Mouse (Mus musculus) brain, adult 2 months (tissue): ENCODE results near the gene Dnajb12.

Experiments
- DNase-seq: peaks from one replicate; pipeline ENCODE4 v3.0.0; 2011; ENCODE audit warnings: low read depth, low spot score

Dnajb12 gene

GRCm38 (mm10) chr10:59919494-59920181, 40.3 kb downstream of the Dnajb12 start:
- no peak for DNase-seq

- no peak for DNase-seq
These were observed 41.1 kb downstream of the Dnajb12 start for GRCm38 (mm10) chr10:59920485-59920809.

GRCm38 (mm10) chr10:59920810-59921681, 41.7 kb downstream of the Dnajb12 start:
- peak; percentile 84 for DNase-seq

- no peak for DNase-seq
These were observed 44.1 kb downstream of the Dnajb12 start for GRCm38 (mm10) chr10:59923493-59923892.

- peak; percentile 44 for DNase-seq
These were observed 44.9 kb downstream of the Dnajb12 start for GRCm38 (mm10) chr10:59924305-59924704.

GRCm38 (mm10) chr10:59929205-59929604, 49.8 kb downstream of the Dnajb12 start:
- no peak for DNase-seq

- peak; percentile 93 for DNase-seq
These were observed 51.6 kb downstream of the Dnajb12 start for GRCm38 (mm10) chr10:59930996-59931395.

- DNase-seq, result no peak
These were observed 53.2 kb downstream of the Dnajb12 start for GRCm38 (mm10) chr10:59932521-59932920.

- DNase-seq, result no peak
These were observed 54.7 kb downstream of the Dnajb12 start for GRCm38 (mm10) chr10:59934039-59934438.

GRCm38 (mm10) chr10:59936058-59936856, 56.9 kb downstream of the Dnajb12 start:
- no peak for DNase-seq

- DNase-seq, result no peak
These were observed 59.3 kb downstream of the Dnajb12 start for GRCm38 (mm10) chr10:59938662-59939061.

- DNase-seq, result no peak
These were observed 59.7 kb downstream of the Dnajb12 start for GRCm38 (mm10) chr10:59939081-59939480.

GRCm38 (mm10) chr10:59942281-59942846, 63.0 kb downstream of the Dnajb12 start:
- DNase-seq, result peak; percentile 82

GRCm38 (mm10) chr10:59942847-59943420, 63.6 kb downstream of the Dnajb12 start:
- peak; percentile 86 for DNase-seq

- peak; percentile 87 for DNase-seq
These were observed 64.1 kb downstream of the Dnajb12 start for GRCm38 (mm10) chr10:59943421-59943989.

GRCm38 (mm10) chr10:59945416-59945815, 66.1 kb downstream of the Dnajb12 start:
- peak; percentile 71 for DNase-seq

- DNase-seq, result no peak
These were observed 67.0 kb downstream of the Dnajb12 start for GRCm38 (mm10) chr10:59946362-59946761.

- peak; percentile 32 for DNase-seq
These were observed 68.1 kb downstream of the Dnajb12 start for GRCm38 (mm10) chr10:59947296-59948073.

GRCm38 (mm10) chr10:59948363-59949254, 69.3 kb downstream of the Dnajb12 start:
- DNase-seq, result peak; percentile 46
